Mouse (Mus musculus): ENCODE results near the gene Get4.

GRCm38 (mm10) chr5:139206525-139206924, 45.6 kb upstream of the Get4 start:
- TF ChIP-seq POLR2A (IDR thresholded peaks at IDR 0.05; ENCODE audit: low read depth, low read length) (no peak), CTCF (IDR thresholded peaks at IDR 0.05; ENCODE audit: borderline replicate concordance, insufficient read depth, low read length) (no peak)

Measured in embryonic fibroblast, embryonic 13.5 days (primary cell).